21 mouse cellular contexts compared by ENCODE assay signal in the genomic region with DNA sequence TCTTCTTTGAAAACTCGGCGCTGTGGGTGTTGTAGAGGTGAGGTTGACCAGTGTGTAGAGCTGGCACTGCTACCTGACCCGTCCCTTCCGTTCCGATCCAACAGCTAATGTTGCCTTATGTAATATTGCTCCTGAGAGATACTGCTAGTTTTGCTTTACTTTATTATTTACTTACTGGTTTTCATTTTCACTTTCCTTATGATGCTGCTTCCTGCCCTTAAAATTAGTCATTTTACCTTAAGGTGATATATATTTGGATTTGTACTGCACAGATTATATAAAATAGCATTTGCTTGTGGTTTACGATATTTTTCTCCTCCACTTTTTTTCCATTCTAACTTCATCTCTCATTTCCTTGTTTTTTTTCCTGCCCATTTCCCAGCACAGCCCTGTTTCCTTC.
"Had no signal": no experiment of that assay in that cellular context is flagged by ENCODE, and none has a peak within 500 bp of the region (broad histone marks: within the 10 kb centered on the region; RNA-seq: fewer than 3 reads in every experiment).

No protein-coding gene starts in this region.

- ATAC-seq: liver, postnatal 0 days; lung, postnatal 0 days had no signal

- H3K27ac ChIP-seq: liver, embryonic 15.5 days; lung, embryonic 15.5 days; macrophage; midbrain, embryonic 12.5 days; neural tube, embryonic 12.5 days; stomach, embryonic 15.5 days; stomach, postnatal 0 days had no signal

- H3K27me3 ChIP-seq: liver, embryonic 15.5 days; lung, embryonic 15.5 days; megakaryocyte, embryonic 14.5 days; midbrain, embryonic 12.5 days; neural tube, embryonic 12.5 days; stomach, embryonic 15.5 days had no signal

- H3K36me3 ChIP-seq: liver, embryonic 15.5 days; lung, embryonic 15.5 days; midbrain, embryonic 12.5 days; neural tube, embryonic 12.5 days; stomach, embryonic 15.5 days had no signal

- H3K4me2 ChIP-seq: liver, embryonic 15.5 days; lung, embryonic 15.5 days; midbrain, embryonic 12.5 days; neural tube, embryonic 12.5 days; stomach, embryonic 15.5 days had no signal

- H3K9ac ChIP-seq: liver, embryonic 15.5 days; liver, postnatal 0 days; lung, embryonic 15.5 days; midbrain, embryonic 12.5 days; neural tube, embryonic 12.5 days; stomach, embryonic 15.5 days had no signal

- H3K9me3 ChIP-seq: liver, embryonic 15.5 days; lung, embryonic 15.5 days; midbrain, embryonic 12.5 days; neural tube, embryonic 12.5 days; stomach, embryonic 15.5 days had no signal

- DNase-seq: liver, postnatal 0 days; lung, adult 2 months; lung, postnatal 14 days; lung, postnatal 36 days; midbrain, embryonic 14.5 days; retina, postnatal 1 day; right cerebral cortex, adult 18-20 months; right cerebral cortex, postnatal 25 days; right cerebral cortex, postnatal 4 days; thymus, adult 2 months; thymus, postnatal 25 days; thymus, postnatal 4 days had no signal

- H3K4me3 ChIP-seq: liver, embryonic 15.5 days; lung, embryonic 15.5 days; megakaryocyte, embryonic 14.5 days; midbrain, embryonic 12.5 days; neural tube, embryonic 12.5 days; stomach, embryonic 15.5 days had no signal

- H3K4me1 ChIP-seq: liver, embryonic 15.5 days; lung, embryonic 15.5 days; megakaryocyte, embryonic 14.5 days; midbrain, embryonic 12.5 days; neural tube, embryonic 12.5 days; stomach, embryonic 15.5 days had no signal
